ENCODE assay signal across 10 mouse cellular contexts in the genomic region with DNA sequence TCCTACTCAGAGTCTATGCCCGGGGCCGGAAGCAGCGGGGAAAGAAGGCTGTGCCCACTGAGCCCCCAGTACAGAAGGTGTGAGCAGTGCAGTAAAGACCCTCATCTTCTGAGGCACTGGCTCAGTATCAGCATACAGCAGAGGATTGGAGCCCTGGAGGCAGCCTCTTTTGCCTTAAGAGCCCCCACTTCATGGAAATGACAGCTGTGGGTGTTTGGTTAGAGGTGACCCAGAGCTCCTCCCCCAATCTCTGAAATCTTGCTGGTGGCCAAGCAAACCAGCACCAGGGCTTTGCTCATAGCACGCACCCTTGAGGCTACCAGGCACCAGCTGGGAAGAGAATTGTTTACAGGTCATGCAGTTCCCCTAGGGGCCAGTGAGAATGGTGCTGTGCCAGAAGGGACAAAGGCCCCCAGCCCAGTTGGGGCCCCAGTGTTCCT. TPM values are rescaled to one million over a fixed set of nuclear protein-coding genes. Genes with fewer than 3 reads are reported as not detected.
DNase-seq lines count a peak whose midpoint lies in the region; ATAC-seq and TF ChIP-seq lines count a peak whose summit lies in the region.
"Had no signal": no experiment of that assay in that cellular context is flagged by ENCODE, and none has a peak within 500 bp of the region (broad histone marks: within the 10 kb centered on the region; RNA-seq: fewer than 3 reads in every experiment).

No protein-coding gene starts in this region.

- intact Hi-C loops in heart, adult 2 months (cut with DNase I), result no loop called here

- 0 out of 2 replicates have a peak, but pooled peaks have one; percentile 12 for TF ChIP-seq EP300 in heart, adult 2 months (IDR thresholded peaks at IDR 0.05; ENCODE audit: insufficient read depth, low read depth, low read length)

- no peak overlapping the region for H3K9ac ChIP-seq in heart, adult 2 months (ENCODE audit: low read depth, low read length)
- H3K9ac ChIP-seq in neural tube, embryonic 11.5 days (ENCODE audit: low read length), result no peak overlapping the region
- no peak overlapping the region; the same call in 1 of the 2 replicates for H3K9ac ChIP-seq in forebrain, embryonic 14.5 days (ENCODE audit: low read length)
- H3K9ac ChIP-seq: lung, embryonic 15.5 days had no signal

- H3K4me1 ChIP-seq in heart, adult 2 months (ENCODE audit: control insufficient read depth, insufficient read depth, low read length), result peaks cover 3% of the 10 kb centered on the region
- H3K4me1 ChIP-seq in neural tube, embryonic 11.5 days (ENCODE audit: control insufficient read depth, insufficient read depth, low read length), result peaks cover 6% of the 10 kb centered on the region
- peaks cover 8% of the 10 kb centered on the region for H3K4me1 ChIP-seq in forebrain, embryonic 14.5 days (ENCODE audit: control insufficient read depth, insufficient read depth, low read length)

- ATAC-seq in neural tube, embryonic 11.5 days (ENCODE audit: insufficient read depth, low FRiP score, low TSS enrichment), result 0 out of 2 replicates have a peak, but pooled peaks have one; percentile 7
- no peak for ATAC-seq in forebrain, embryonic 14.5 days

- no peak overlapping the region for H3K27ac ChIP-seq in heart, adult 2 months
- 0 out of 2 replicates have a peak overlapping the region, but pooled peaks have one; percentile 6 for H3K27ac ChIP-seq in neural tube, embryonic 11.5 days (ENCODE audit: low read depth, low read length)
- 0 out of 2 replicates have a peak overlapping the region, but pooled peaks have one; percentile 1 for H3K27ac ChIP-seq in forebrain, embryonic 14.5 days (ENCODE audit: low read depth, low read length)
- H3K27ac ChIP-seq: kidney, postnatal 0 days; lung, embryonic 15.5 days had no signal

- no peaks in the 10 kb centered on the region for H3K79me2 ChIP-seq in heart, adult 2 months (replicated peaks; ENCODE audit: control insufficient read depth, insufficient read depth, low read length)

- no peak overlapping the region for H3K4me2 ChIP-seq in neural tube, embryonic 11.5 days (ENCODE audit: low read depth)
- H3K4me2 ChIP-seq in forebrain, embryonic 14.5 days (ENCODE audit: low read length), result no peak overlapping the region
- H3K4me2 ChIP-seq: lung, embryonic 15.5 days had no signal

- no peaks in the 10 kb centered on the region for H3K27me3 ChIP-seq in heart, adult 2 months (ENCODE audit: control insufficient read depth, insufficient read depth, low read length)
- no peaks in the 10 kb centered on the region for H3K27me3 ChIP-seq in neural tube, embryonic 11.5 days (ENCODE audit: control insufficient read depth, insufficient read depth, low read length)
- H3K27me3 ChIP-seq in forebrain, embryonic 14.5 days (replicated peaks; ENCODE audit: control insufficient read depth, insufficient read depth, low read length), result no peaks in the 10 kb centered on the region
- H3K27me3 ChIP-seq: lung, embryonic 15.5 days had no signal

- no peak overlapping the region for H3K4me3 ChIP-seq in heart, adult 2 months
- no peak overlapping the region for H3K4me3 ChIP-seq in neural tube, embryonic 11.5 days (ENCODE audit: low read depth, low read length)
- no peak overlapping the region for H3K4me3 ChIP-seq in forebrain, embryonic 14.5 days (ENCODE audit: low read depth, low read length)
- H3K4me3 ChIP-seq: lung, embryonic 15.5 days had no signal

- 49% methylated on average over 4 of the region's 4 CpGs for WGBS in heart, adult 2 months
- 24% methylated on average over 4 of the region's 4 CpGs for WGBS in neural tube, embryonic 11.5 days
- WGBS in forebrain, embryonic 14.5 days, result 25% methylated on average over 4 of the region's 4 CpGs

- TF ChIP-seq POLR2A in heart, adult 2 months (IDR thresholded peaks at IDR 0.05; ENCODE audit: insufficient read depth, low read depth, low read length), result 0 out of 2 replicates have a peak, but pooled peaks have one; percentile 17

- H3K9me3 ChIP-seq in neural tube, embryonic 11.5 days (ENCODE audit: control insufficient read depth, low read length), result no peaks in the 10 kb centered on the region
- H3K9me3 ChIP-seq in forebrain, embryonic 14.5 days (replicated peaks; ENCODE audit: control insufficient read depth, low read length), result no peaks in the 10 kb centered on the region
- H3K9me3 ChIP-seq: lung, embryonic 15.5 days had no signal

- DNase-seq in heart, adult 2 months, result no peak
- no peak for DNase-seq in heart, adult 9 months (ENCODE audit: low spot score in 2 of 2)
- DNase-seq in neural tube, embryonic 11.5 days (ENCODE audit: low spot score), result no peak
- no peak for DNase-seq in neural tube, embryonic 10.5 days (ENCODE audit: extremely low spot score, low spot score)
- no peak for DNase-seq in forebrain, embryonic 14.5 days (ENCODE audit: low spot score)
- DNase-seq in naive thymus-derived CD4-positive, alpha-beta T cell, adult 2 months (ENCODE audit: low read depth), result peak; percentile 54
- DNase-seq in urinary bladder, adult 2 months (ENCODE audit: low spot score), result no peak
- no peak for DNase-seq in urinary bladder, postnatal 14 days (ENCODE audit: low spot score)

- H3K36me3 ChIP-seq in heart, adult 2 months (ENCODE audit: control insufficient read depth, insufficient read depth, low read length), result peaks cover 17% of the 10 kb centered on the region
- peaks cover 35% of the 10 kb centered on the region for H3K36me3 ChIP-seq in neural tube, embryonic 11.5 days (ENCODE audit: control insufficient read depth, insufficient read depth, low read length)
- peaks cover 68% of the 10 kb centered on the region for H3K36me3 ChIP-seq in forebrain, embryonic 14.5 days (ENCODE audit: control insufficient read depth, insufficient read depth, low read length)

- TF ChIP-seq CTCF in heart, adult 2 months (IDR thresholded peaks at IDR 0.05), result no peak

RNA-seq across cellular contexts. Expression of a gene that starts 3.5 kb away (rescaled TPM):
- total RNA-seq in heart, adult 2 months (2021), result 10 to 100 TPM; 23.4 to 24.0 TPM
- 45.1 and 49.2 TPM in 2 replicates for polyA plus RNA-seq in heart, adult 2 months (2012; rRNA removed)
- 101 and 106 TPM in 2 replicates for polyA plus RNA-seq in neural tube, embryonic 11.5 days (2014; fragmentation: Nextera tagmentation; extraction: Ambion mirVana)
- polyA plus RNA-seq in forebrain, embryonic 14.5 days (2014; fragmentation: Nextera tagmentation; extraction: Ambion mirVana), result 99.4 and 102 TPM in 2 replicates
- polyA plus RNA-seq in urinary bladder, adult 2 months (2012; rRNA removed), result 62.3 and 69.4 TPM in 2 replicates

RNA-seq across cellular contexts. Expression of a gene that starts 5.9 kb away (rescaled TPM):
- 1,000 to 10,000 TPM; 1,183 to 1,319 TPM for total RNA-seq in heart, adult 2 months (2021)
- 464 and 736 TPM in 2 replicates for polyA plus RNA-seq in heart, adult 2 months (2012; rRNA removed)
- 1,725 and 1,823 TPM in 2 replicates for polyA plus RNA-seq in neural tube, embryonic 11.5 days (2014; fragmentation: Nextera tagmentation; extraction: Ambion mirVana)
- polyA plus RNA-seq in forebrain, embryonic 14.5 days (2014; fragmentation: Nextera tagmentation; extraction: Ambion mirVana), result 1,462 and 1,472 TPM in 2 replicates
- 635 and 857 TPM in 2 replicates for polyA plus RNA-seq in urinary bladder, adult 2 months (2012; rRNA removed)

RNA-seq across cellular contexts. Expression of a gene that starts 11.7 kb away (rescaled TPM):
- 1 to 10 TPM; 1.1 TPM for total RNA-seq in heart, adult 2 months (2021)
- polyA plus RNA-seq in heart, adult 2 months (2012; rRNA removed), result 1.6 and 2.2 TPM in 2 replicates
- 6.9 and 7.0 TPM in 2 replicates for polyA plus RNA-seq in neural tube, embryonic 11.5 days (2014; fragmentation: Nextera tagmentation; extraction: Ambion mirVana)
- polyA plus RNA-seq in forebrain, embryonic 14.5 days (2014; fragmentation: Nextera tagmentation; extraction: Ambion mirVana), result 3.3 and 4.1 TPM in 2 replicates
- polyA plus RNA-seq in urinary bladder, adult 2 months (2012; rRNA removed), result 5.7 and 6.1 TPM in 2 replicates

RNA-seq across cellular contexts. Expression of a gene that starts 17.7 kb away (rescaled TPM):
- total RNA-seq in heart, adult 2 months (2021), result under 1 TPM in 1 of 2 experiments, not detected in 1; 0.07 TPM
- 0.04 and 0.06 TPM in 2 replicates for polyA plus RNA-seq in heart, adult 2 months (2012; rRNA removed)
- polyA plus RNA-seq in neural tube, embryonic 11.5 days (2014; fragmentation: Nextera tagmentation; extraction: Ambion mirVana), result 6.2 and 6.8 TPM in 2 replicates
- polyA plus RNA-seq in forebrain, embryonic 14.5 days (2014; fragmentation: Nextera tagmentation; extraction: Ambion mirVana), result 19.2 and 21.2 TPM in 2 replicates
- 0.51 and 0.81 TPM in 2 replicates for polyA plus RNA-seq in urinary bladder, adult 2 months (2012; rRNA removed)

RNA-seq across cellular contexts. Expression of a gene that starts 32.2 kb away (rescaled TPM):
- 10 to 100 TPM; 80.3 to 84.6 TPM for total RNA-seq in heart, adult 2 months (2021)
- polyA plus RNA-seq in heart, adult 2 months (2012; rRNA removed), result 160 and 184 TPM in 2 replicates
- polyA plus RNA-seq in neural tube, embryonic 11.5 days (2014; fragmentation: Nextera tagmentation; extraction: Ambion mirVana), result 44.1 and 48.7 TPM in 2 replicates
- 53.0 and 60.9 TPM in 2 replicates for polyA plus RNA-seq in forebrain, embryonic 14.5 days (2014; fragmentation: Nextera tagmentation; extraction: Ambion mirVana)
- 210 and 219 TPM in 2 replicates for polyA plus RNA-seq in urinary bladder, adult 2 months (2012; rRNA removed)
